Mouse (Mus musculus) spleen, postnatal 14 days (tissue): ENCODE results near the gene Lsamp.

Experiments used
- DNase-seq, 2 experiments: peaks; one replicate each; pipeline ENCODE4 v3.0.0; 2021 to 2022; ENCODE audit warnings: low spot score in 2 of 2

Lsamp gene

DNA sequence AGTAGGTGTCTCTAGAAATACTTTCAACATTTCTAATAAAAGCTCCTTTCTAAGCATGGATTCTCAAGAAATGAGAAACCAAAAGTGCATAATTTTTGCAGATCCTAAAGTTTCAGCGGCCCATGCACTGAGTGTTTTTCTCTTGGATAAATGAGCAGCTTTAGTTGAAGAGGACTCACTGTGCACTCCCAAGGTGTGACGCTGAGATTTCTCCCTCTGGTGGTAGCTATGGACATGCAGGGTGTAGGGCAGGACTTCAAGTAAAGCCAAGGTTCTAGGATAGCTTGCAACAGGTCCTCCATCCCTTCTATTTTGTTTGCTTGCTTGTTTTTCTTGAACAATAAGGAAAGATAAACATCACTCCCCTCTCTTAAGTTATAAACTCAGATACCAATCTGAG lies 1558.5 kb downstream of the Lsamp start:
- no peak for DNase-seq

DNA sequence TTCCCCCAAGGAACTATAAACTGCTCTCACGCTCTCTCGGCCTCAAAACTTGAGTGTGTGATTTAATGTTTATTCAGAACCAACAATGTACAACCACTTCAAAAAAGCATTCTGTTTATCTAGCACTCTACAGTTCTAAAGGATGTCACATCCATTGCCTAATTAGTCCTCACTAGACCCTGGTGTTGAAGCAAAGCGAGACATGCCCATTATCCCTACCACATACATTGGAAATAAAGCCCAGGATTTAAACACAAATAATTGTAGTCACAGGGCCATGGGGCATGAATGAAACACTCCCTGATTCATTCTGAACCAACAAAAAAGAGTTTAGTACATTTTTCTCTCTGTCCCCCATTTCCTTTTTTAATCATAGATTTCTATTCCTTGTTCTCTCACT lies 1567.0 kb downstream of the Lsamp start:
- DNase-seq, result no peak

- no peak for DNase-seq
Measured at GRCm38 (mm10) chr16:41551851-41552262, 1567.7 kb downstream of the Lsamp start.

- no peak for DNase-seq
Measured at GRCm38 (mm10) chr16:41557104-41557503, 1572.9 kb downstream of the Lsamp start.

DNA sequence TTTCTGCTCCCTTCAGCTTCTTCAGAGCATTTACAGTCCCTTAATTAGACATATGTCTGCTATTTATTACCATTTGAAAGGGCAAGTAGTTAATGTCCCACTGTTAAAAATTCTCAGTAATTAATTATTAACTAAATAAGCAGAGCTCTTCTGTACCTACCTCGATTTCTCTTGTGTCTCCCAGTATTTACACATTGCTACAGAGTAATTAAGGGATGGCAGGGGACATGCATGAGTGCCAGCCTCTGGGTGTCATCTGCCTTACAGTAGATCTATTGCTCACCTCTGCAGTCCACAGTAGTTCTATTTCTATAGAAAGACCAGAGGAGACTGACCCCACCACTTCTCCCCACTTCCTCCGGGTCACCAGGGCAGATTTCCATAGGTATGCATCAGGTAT lies 1581.1 kb downstream of the Lsamp start:
- no peak for DNase-seq

DNA sequence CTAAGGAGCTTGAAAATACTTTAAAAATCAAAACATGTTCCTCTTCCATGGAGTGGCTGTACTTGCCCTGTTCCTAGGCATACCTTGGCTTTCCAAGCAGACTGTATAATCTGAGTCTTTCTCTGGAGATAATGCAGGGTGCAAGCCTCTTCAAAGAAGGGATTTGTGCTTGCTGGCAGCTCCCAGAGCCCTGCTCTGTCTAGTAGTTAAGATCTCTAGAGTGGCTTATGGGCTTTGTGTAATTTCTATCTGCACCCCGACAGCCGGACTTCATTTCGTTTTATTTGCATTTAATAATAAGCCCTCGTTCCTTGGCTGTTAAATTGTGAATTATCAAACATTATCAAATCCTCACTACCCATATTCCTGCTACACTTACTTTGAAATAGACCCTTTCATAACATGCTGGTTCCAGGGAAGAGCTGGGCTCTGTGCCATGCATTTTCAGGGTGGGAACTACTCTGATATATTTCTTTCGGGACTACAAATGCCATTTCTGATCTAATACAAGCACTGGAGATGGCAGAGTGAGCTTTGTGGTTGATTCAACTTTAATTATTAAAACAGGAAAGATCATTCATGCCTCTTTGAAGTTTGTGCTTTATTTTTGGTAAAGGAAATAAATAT lies 1604.6 kb downstream of the Lsamp start:
- DNase-seq, result no peak

DNA sequence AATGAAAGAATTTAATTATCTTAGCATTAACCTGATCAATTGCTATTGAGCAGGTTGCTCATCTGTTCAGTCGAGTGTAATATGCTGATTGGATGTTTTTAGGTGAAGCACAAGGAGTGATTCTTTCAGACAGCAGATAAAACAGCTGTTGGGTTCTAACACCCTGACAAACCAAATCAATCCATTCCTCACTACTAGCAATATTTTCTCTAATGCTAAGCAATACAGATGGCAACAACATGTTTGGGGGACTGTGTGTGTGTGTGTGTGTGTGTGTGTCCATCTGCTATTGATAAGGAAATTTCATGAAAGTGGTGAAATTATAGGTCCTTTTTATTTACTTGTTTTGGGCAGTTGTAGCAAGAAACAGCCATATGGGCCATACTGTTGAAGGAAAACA lies 1628.1 kb downstream of the Lsamp start:
- DNase-seq, result no peak

DNA sequence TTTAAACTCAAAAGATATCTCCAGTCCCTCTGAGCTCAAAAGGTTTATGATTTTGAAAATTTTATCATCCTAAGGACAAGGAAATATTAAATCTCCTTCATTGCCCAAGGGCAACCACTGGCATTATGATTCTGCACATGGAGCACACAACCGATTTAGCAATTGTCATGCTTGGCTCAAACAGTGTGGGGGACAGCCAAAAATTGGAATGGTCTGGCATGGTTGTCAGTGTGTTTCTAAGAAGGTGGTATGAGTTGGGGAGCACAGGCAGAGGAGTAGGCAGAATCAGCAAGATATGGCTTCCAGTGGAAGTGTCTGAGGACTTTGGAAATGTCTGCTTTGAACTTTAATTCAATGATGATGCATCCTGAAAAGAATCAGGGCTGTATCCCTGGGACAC lies 1639.7 kb downstream of the Lsamp start:
- DNase-seq, result no peak

GRCm38 (mm10) chr16:41633898-41634297 lies 1649.7 kb downstream of the Lsamp start:
- DNase-seq, result no peak

DNA sequence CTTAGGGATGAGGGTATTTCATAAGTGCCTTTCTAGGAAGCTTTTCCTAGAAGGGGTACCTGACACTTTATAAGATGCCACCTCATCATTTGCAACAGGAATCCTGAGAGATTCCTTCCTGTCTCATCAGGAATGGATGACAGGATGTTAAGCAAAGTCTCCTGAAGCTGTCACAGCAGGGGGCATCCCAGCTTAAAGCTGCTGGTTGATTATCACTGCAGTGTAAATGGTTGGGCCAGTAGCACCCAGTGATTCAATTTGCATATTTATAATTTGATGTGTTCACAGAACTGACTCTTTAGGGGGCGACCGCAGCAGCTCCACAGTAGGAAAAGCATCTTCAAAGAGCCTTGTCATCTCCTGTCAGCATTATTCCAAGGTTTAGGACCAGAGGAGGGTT lies 1656.7 kb downstream of the Lsamp start:
- DNase-seq, result no peak

GRCm38 (mm10) chr16:41653261-41653660 lies 1669.1 kb downstream of the Lsamp start:
- no peak for DNase-seq

GRCm38 (mm10) chr16:41674316-41675038 lies 1690.3 kb downstream of the Lsamp start:
- DNase-seq, result no peak

DNA sequence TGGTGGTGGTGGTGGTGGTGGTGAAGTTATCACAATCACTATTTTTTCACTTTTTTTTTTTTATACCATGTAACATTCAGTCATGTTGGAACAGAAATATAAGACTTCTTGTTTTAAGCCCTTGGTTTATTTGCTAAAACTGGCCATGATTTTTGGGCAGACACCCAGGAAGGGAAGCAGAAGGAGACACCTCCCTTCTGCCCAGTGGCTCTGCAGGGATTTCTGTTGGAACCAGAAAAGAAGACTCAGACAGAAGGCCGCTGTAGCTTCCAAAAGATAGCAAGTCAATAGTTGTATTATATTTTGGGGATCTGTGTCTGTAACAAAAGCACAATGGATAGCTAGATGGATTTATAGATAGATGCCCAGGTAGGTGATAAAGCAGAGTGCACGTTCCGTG lies 1691.6 kb downstream of the Lsamp start:
- no peak for DNase-seq

DNA sequence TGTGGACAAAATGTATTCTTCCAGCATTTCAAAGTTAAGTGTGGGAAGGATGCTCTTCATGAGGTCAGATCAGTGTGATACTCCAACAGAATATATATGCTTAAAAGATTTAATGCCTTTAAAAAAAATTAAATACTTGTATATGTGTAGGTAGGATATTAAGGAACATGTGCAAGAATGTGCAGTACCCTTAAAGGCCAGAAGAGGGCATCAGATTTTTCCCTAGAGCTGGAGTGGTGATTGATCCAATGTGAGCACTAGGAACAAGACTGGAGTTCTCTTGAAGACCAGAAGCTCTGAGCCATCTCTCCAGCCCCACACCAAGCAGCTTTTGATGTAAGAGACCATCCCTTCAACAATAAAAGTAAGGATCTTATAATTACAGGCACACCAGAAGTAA lies 1708.3 kb downstream of the Lsamp start:
- DNase-seq, result no peak

DNA sequence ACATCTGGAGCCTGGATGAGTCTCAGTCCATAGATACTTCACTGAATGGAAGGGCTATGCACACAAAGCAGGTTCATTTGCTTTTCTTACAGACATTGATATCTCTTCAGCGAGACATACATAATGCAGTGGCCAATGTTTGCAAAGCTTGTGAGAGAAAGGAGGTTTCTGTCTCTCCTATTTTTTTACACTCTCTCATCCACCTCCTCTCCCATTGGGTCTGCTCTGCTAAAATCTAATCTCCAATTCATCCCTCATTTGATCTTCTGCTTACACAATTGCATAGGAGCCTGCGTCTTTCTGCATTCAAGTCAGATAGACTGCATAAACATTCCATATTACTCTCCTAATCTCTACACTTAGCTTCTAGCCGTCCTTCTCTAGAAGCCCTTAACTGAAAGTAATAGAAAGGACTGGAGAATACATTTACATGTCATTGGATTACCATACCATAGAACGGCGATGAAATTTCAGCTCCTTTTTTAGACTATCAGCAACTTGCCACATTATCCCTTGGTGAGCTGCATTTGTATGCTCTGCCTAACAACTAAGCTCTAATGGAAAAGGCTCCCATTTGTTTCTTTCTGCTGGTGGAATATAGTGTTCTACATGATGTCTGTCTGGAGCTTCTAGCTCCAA lies 1717.7 kb downstream of the Lsamp start:
- no peak for DNase-seq

DNA sequence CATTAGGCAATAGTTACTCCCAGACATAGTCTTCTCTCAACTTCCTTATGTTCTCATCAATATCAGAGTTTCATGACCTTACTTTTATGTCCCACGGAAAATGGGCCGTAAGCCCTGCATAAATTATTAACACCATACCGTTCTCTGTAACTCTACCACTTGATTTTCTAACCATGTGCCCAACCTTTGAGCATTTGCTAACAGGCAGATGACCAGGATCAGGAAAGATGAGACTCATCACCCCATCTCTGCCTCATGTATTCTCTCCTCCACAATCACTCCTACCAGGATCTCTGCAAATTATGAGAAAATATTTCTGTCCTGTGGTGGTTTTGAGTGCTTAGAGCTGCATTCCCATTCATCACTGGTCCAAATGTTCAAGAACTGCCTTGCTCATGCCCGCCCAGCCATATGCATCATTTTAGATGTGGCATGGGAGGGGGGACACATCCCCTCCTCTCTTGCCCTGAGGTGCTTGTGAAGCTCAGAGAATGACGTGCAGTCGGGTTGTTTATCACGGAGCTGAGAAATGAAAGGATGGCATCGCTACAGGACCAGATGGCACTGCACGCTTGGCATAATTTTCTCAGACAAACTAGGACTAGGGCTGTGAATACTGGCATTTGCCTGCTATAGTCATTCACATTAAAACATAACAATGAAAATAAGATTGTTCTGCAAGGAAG lies 1744.9 kb downstream of the Lsamp start:
- DNase-seq, result no peak

DNA sequence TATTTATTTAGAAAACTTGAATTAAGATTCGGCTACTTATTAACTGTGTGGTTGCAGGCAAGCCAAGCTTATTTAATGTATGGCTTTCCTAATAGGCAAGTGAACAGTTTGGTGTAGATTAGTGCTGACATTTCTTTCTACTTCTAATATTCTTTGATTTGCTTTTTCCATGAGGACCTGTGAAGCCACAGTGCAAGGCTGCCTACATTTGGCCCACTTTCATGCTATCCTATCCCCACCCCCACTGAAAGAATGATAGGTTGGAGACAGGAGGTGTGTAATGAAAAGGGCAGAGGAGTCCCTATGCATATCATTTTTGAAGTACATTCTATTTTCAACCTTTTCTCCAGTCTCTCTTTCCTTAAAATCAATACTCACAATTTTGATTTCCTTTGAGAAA lies 1745.8 kb downstream of the Lsamp start:
- DNase-seq, result no peak

- DNase-seq, result no peak
Measured at GRCm38 (mm10) chr16:41745037-41745436, 1760.9 kb downstream of the Lsamp start.

GRCm38 (mm10) chr16:41746235-41746911 lies 1762.2 kb downstream of the Lsamp start:
- no peak for DNase-seq

DNA sequence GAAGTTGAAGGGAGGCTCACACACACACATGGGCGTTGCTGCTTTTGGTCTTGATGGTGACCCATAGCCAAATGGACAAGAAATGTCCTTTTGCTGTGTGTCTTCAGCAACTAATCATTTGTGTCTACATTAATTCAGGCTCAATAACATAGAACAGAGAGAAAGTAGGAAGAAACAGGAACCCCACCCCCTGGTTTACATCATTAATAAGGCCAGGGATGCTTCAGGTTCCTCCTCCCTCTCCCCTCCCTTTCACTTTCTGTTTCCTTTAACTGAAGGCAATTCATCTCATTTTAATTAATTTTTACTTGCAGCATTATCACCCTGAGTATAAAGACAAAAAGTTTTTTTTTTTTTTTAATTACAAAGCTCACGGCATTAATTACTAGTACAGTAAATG lies 1763.7 kb downstream of the Lsamp start:
- DNase-seq, result no peak

- DNase-seq, result no peak
Measured at GRCm38 (mm10) chr16:41748759-41749158, 1764.6 kb downstream of the Lsamp start.

DNA sequence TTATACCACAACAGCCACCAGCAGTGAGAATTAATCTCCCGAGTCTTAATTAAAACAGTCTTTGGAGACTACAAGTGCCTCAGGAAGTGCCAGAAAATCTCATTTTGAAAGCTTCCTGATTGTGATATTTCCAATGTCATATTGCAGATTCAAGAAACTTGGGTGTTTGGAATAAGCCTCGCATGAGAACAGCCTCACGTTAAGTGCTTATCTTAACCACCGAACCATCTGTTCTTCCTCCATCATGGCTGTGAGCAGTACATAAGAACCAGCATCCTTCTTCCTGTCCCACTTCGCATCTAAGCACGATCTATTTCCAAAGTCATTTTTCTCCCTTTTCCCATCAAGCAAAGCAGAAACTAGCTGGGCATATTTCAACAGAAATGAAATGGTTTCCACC lies 1780.1 kb downstream of the Lsamp start:
- DNase-seq, result no peak
